Mouse (Mus musculus) heart, embryonic 11.5 days (tissue): ENCODE measurements at regions not wholly inside any gene's neighbourhood (a gene's known extent, or its start where the extent isn't known, plus 50 kb on each side); places are given as distances from the start of the nearest gene placed in this dataset.

Source experiments
- ATAC-seq: fragments of 200-750 bp; cut with Nextera tagmentation; replicated peaks from 2 replicates; pipeline ENCODE4 v1.8.0; 2017; ENCODE audit warnings: moderate library complexity; ENCODE audit not compliant: insufficient number of reproducible peaks, low FRiP score, low TSS enrichment
- H3K27ac ChIP-seq: fragments of 300-500 bp; sonication (generic); 2 replicates; pipeline ENCODE4 v1.5.1; 2014; ENCODE audit warnings: mild to moderate bottlenecking, low read depth, low read length
- H3K27me3 ChIP-seq: fragments of 300-500 bp; sonication (generic); 2 replicates; pipeline ENCODE4 v1.6.1; 2014; ENCODE audit warnings: mild to moderate bottlenecking, low read length, mixed read lengths; ENCODE audit not compliant: control insufficient read depth, insufficient read depth
- H3K36me3 ChIP-seq: fragments of 300-500 bp; sonication (generic); 2 replicates; pipeline ENCODE4 v1.6.1; 2014; ENCODE audit warnings: mild to moderate bottlenecking, low read length, moderate library complexity, mixed read lengths; ENCODE audit not compliant: control insufficient read depth, insufficient read depth
- H3K4me1 ChIP-seq: fragments of 300-500 bp; sonication (generic); 2 replicates; pipeline ENCODE4 v1.6.1; 2014; ENCODE audit warnings: low read length; ENCODE audit not compliant: control insufficient read depth, insufficient read depth
- H3K4me2 ChIP-seq: fragments of 300-500 bp; sonication (generic); 2 replicates; pipeline ENCODE4 v1.6.1; 2014; ENCODE audit warnings: mild to moderate bottlenecking, moderate library complexity
- H3K4me3 ChIP-seq: fragments of 300-500 bp; sonication (generic); 2 replicates; pipeline ENCODE4 v1.5.1; 2014; ENCODE audit warnings: low read depth, low read length
- H3K9ac ChIP-seq: fragments of 300-500 bp; sonication (generic); 2 replicates; pipeline ENCODE4 v1.6.1; 2014; ENCODE audit warnings: mild to moderate bottlenecking, low read depth, low read length, moderate library complexity
- H3K9me3 ChIP-seq: fragments of 300-500 bp; sonication (generic); replicated peaks from 2 replicates; pipeline ENCODE4 v1.6.1; 2016; ENCODE audit warnings: low read length; ENCODE audit not compliant: control insufficient read depth
- WGBS: fragments of 180-500 bp; shearing (Covaris S2); extraction: QIAGEN DNeasy Blood & Tissue Kit; methylation state at CpG from one replicate; pipeline ENCODE4 v1.1.7; 2014; ENCODE audit not compliant: insufficient replicate concordance; 5-methylcytosine and 5-hydroxymethylcytosine counted together

- H3K4me2 ChIP-seq: no peak overlapping the region
- WGBS: 81% methylated on average over 7 of the region's 7 CpGs
- H3K27me3 ChIP-seq: no peaks in the 10 kb centered on the region
- no peak overlapping the region for H3K27ac ChIP-seq
- no peaks in the 10 kb centered on the region for H3K36me3 ChIP-seq
- no peak overlapping the region for H3K9ac ChIP-seq
- H3K4me3 ChIP-seq: no peak overlapping the region
- peaks cover 7% of the 10 kb centered on the region for H3K4me1 ChIP-seq
- H3K9me3 ChIP-seq: no peaks in the 10 kb centered on the region
- no peak for ATAC-seq
Measured at GRCm38 (mm10) chr12:16023273-16023672, 206.6 kb upstream of the Trib2 start.

DNA sequence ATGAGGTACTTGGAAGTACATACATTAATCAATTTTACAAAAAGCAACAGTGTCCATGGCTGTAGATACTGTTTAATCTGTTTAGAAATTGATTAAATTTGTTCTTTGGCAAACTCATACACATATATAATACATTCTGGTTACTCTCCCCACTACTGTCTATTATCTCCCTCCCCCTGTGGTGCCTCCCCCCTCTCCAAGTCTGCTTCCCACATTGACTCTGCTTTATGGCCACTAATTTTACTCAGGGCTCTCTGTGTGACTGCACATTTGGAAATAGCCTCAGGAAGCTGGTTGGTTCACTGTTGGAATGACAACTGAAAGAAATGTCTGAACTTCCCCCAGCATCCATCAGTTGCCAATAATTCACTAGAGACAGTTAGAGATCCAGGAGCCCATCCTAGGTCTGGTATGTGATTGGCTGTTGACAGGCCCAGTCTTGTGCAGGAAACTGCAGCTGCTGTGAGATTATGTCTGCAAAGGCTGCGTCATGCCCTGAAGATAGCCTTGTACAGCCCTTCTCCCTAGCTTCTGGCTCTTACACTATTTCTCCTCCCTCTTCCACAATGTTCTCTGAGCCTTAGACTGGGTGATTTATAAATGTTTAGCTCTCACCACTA lies 204.6 kb upstream of the Trib2 start:
- no peak; the same call in 1 of the 2 replicates for ATAC-seq
- Histone ChIP-seq H3K9ac (no peak overlapping the region), H3K36me3 (no peaks in the 10 kb centered on the region), H3K4me3 (no peak overlapping the region), H3K9me3 (no peaks in the 10 kb centered on the region), H3K4me2 (no peak overlapping the region), H3K27ac (no peak overlapping the region), H3K27me3 (no peaks in the 10 kb centered on the region), H3K4me1 (peaks cover 7% of the 10 kb centered on the region)
- 7% methylated on average over 1 of the region's 1 CpGs for WGBS

- no peak overlapping the region for H3K27ac ChIP-seq
- no peaks in the 10 kb centered on the region for H3K9me3 ChIP-seq
- H3K4me3 ChIP-seq: no peak overlapping the region
- H3K9ac ChIP-seq: no peak overlapping the region
- no peak overlapping the region for H3K4me2 ChIP-seq
- no peaks in the 10 kb centered on the region for H3K27me3 ChIP-seq
- no peak for ATAC-seq
- H3K4me1 ChIP-seq: peaks cover 10% of the 10 kb centered on the region
- no peaks in the 10 kb centered on the region for H3K36me3 ChIP-seq
- WGBS: 92% methylated on average over 4 of the region's 4 CpGs
Measured at GRCm38 (mm10) chr12:16018237-16018636, 201.5 kb upstream of the Trib2 start.

DNA sequence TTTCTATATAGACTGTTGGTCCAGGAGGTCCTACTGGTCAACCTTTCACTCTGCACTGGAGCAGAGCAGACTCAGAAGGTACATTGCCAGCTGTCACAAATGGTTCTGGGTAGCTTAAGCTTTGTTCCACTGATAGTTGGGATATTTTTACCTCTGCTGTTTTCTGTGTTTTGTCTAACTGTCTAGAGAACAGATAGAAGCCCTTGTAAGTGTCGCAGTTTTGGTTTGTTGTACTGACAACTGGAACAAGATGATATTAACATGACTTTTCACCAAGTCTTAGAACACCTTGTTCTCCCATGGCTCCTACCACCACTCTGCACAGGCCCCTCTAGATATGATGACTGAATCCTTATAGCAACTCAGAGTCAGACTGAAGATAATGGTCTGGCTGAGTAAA lies 199.9 kb upstream of the Trib2 start:
- ATAC-seq: peak; percentile 61

GRCm38 (mm10) chr12:16015596-16015995 lies 198.9 kb upstream of the Trib2 start:
- H3K27me3 ChIP-seq: no peaks in the 10 kb centered on the region
- H3K9me3 ChIP-seq: no peaks in the 10 kb centered on the region
- H3K27ac ChIP-seq: no peak overlapping the region
- no peak for ATAC-seq
- no peak overlapping the region for H3K9ac ChIP-seq
- no peaks in the 10 kb centered on the region for H3K36me3 ChIP-seq
- H3K4me1 ChIP-seq: 0 out of 2 replicates have a peak, but pooled peaks cover 3% of the 10 kb centered on the region
- no peak overlapping the region for H3K4me2 ChIP-seq
- WGBS: 85% methylated on average over 8 of the region's 8 CpGs
- H3K4me3 ChIP-seq: no peak overlapping the region

More for the DNA sequence above, 199.9 kb upstream of the Trib2 start:
- Histone ChIP-seq H3K9ac (no peak overlapping the region), H3K4me1 (peaks cover 7% of the 10 kb centered on the region), H3K27me3 (no peaks in the 10 kb centered on the region), H3K4me3 (no peak overlapping the region), H3K4me2 (no peak overlapping the region), H3K9me3 (no peaks in the 10 kb centered on the region), H3K36me3 (no peaks in the 10 kb centered on the region), H3K27ac (no peak overlapping the region)
- 13% methylated on average over 1 of the region's 1 CpGs for WGBS

- Histone ChIP-seq H3K9me3 (no peaks in the 10 kb centered on the region), H3K27me3 (no peaks in the 10 kb centered on the region), H3K4me3 (no peak overlapping the region), H3K9ac (no peak overlapping the region), H3K4me2 (no peak overlapping the region), H3K36me3 (no peaks in the 10 kb centered on the region), H3K27ac (no peak overlapping the region), H3K4me1 (0 out of 2 replicates have a peak, but pooled peaks cover 8% of the 10 kb centered on the region)
- WGBS: 83% methylated on average over 1 of the region's 1 CpGs
- ATAC-seq: no peak
Measured at GRCm38 (mm10) chr12:16014679-16015078, 198.0 kb upstream of the Trib2 start.

GRCm38 (mm10) chr12:16013861-16014630 lies 197.3 kb upstream of the Trib2 start:
- WGBS: 79% methylated on average over 6 of the region's 6 CpGs
- no peaks in the 10 kb centered on the region for H3K27me3 ChIP-seq
- peaks cover 11% of the 10 kb centered on the region; the same call in 1 of the 2 replicates for H3K4me1 ChIP-seq
- ATAC-seq: no peak
- no peak overlapping the region for H3K4me3 ChIP-seq
- H3K27ac ChIP-seq: no peak overlapping the region
- no peaks in the 10 kb centered on the region for H3K36me3 ChIP-seq
- no peak overlapping the region for H3K4me2 ChIP-seq
- no peaks in the 10 kb centered on the region for H3K9me3 ChIP-seq
- H3K9ac ChIP-seq: no peak overlapping the region

- ATAC-seq: no peak
- H3K4me1 ChIP-seq: peaks cover 15% of the 10 kb centered on the region
- no peaks in the 10 kb centered on the region for H3K36me3 ChIP-seq
- H3K4me3 ChIP-seq: no peak overlapping the region
- no peak overlapping the region for H3K9ac ChIP-seq
- no peaks in the 10 kb centered on the region for H3K9me3 ChIP-seq
- no peak overlapping the region for H3K4me2 ChIP-seq
- H3K27ac ChIP-seq: no peak overlapping the region
- no peaks in the 10 kb centered on the region for H3K27me3 ChIP-seq
- WGBS: 85% methylated on average over 2 of the region's 2 CpGs
Measured at GRCm38 (mm10) chr12:16013354-16013753, 196.6 kb upstream of the Trib2 start.
